Mouse (Mus musculus) leukemia stem cell, adult 10-12 weeks (primary cell): Measurements from ENCODE around the gene Haus2. TPM values are rescaled to one million over a fixed set of nuclear protein-coding genes. Genes with fewer than 3 reads are reported as not detected.

Experiments used
- polyA plus RNA-seq: library from polyadenylated mRNA; stranded (reverse); fragments of >175 nt; gene quantifications from 2 replicates; pipeline ENCODE4 v1.2.3, GENCODE M21; 2012; ENCODE audit warnings: low replicate concordance

The Haus2 gene
- 0.11 and 0.87 TPM in 2 replicates for polyA plus RNA-seq

DNA sequence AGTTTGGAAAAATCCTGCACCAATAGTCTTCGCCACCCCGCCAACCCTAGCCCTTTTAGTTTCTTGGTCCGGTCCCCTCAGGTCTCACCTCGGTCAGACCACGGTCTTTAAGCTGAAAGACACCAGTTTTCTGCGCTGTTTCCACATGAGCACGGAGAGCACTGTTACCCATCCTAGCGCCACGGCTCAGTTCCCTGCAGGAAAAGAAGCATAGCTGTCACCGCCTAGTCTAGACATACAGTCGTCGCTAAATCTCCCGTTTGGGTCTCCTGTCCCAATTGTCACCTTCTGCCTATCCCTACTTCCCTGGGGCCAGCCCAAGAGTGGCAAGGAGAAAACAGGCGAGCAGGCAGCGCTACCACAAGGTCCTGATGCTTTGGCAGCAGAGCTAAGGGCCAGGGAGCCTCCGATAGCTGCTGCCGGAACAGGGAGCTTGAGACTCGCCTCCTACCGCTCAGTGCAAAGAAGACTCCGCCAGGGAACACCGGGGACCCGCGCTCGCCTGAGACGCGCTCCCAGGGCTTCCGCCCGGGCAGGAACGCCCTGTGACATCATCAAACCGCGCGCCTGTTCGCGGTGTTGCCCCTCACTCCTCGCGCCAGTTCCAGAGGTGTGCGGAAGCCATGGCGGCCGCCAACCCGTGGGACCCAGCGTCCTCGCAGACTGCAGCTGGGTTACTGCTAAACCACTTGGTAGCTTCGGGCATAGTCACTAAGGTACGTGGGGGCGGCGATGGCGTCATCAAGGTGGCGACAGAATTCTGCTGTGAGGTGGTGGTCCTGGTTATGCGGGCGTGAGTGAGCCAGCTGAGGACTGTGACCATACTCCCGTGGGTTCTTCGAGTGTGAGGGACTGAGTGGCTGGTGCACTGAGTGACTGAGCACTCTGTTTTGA is at the start of gene Haus2, which contains the start of gene Lrrc57:
TSS of gene Haus2 (plus strand) at position 554 of the 894 bp plus-strand sequence.
TSS of gene Lrrc57 (minus strand) at position 691 of the 894 bp plus-strand sequence.

GRCm38 (mm10) chr2:120563235-120563990 is 45.8 kb upstream of the Haus2 start, which contains the start of gene Zfp106:
TSS of gene Zfp106 (minus strand) at chr2:120563843.

GRCm38 (mm10) chr2:120566886-120567797 is 42.0 kb upstream of the Haus2 start, which contains the start of gene Snap23:
TSS of gene Snap23 (plus strand) at chr2:120567671.

GRCm38 (mm10) chr2:120628886-120629735 is 19.9 kb downstream of the Haus2 start, which contains the start of gene Stard9:
TSS of gene Stard9 (plus strand) at chr2:120629121.

Other genes starting within 250 kb of the Haus2 start
- gene Ganc, start 205.5 kb upstream of the Haus2 start, polyA plus RNA-seq, result 0.83 and 2.6 TPM in 2 replicates
- gene Tmem87a, start 205.3 kb upstream of the Haus2 start, polyA plus RNA-seq, result 0.92 and 1.5 TPM in 2 replicates
- gene Capn3, start 153.4 kb upstream of the Haus2 start, polyA plus RNA-seq, result 0.11 TPM in 1 of 2 replicates, not detected in the other
- 18.1 and 39.1 TPM in 2 replicates for gene Zfp106, start 45.5 kb upstream of the Haus2 start, polyA plus RNA-seq
- 3.4 and 7.0 TPM in 2 replicates for gene Snap23, start 41.7 kb upstream of the Haus2 start, polyA plus RNA-seq
- 0.17 and 3.4 TPM in 2 replicates for gene Lrrc57, start 137 bp downstream of the Haus2 start, polyA plus RNA-seq
- 0.22 and 0.37 TPM in 2 replicates for gene Stard9, start 19.7 kb downstream of the Haus2 start, polyA plus RNA-seq
- gene Cdan1, start 240.7 kb downstream of the Haus2 start, polyA plus RNA-seq, result 154 and 165 TPM in 2 replicates
- gene Ttbk2, start 241.2 kb downstream of the Haus2 start, polyA plus RNA-seq, result 2.7 and 3.0 TPM in 2 replicates